Mouse (Mus musculus) ES-E14 (cell line): ENCODE results near the gene Gpr137c. TPM values are rescaled to one million over a fixed set of nuclear protein-coding genes. Genes with fewer than 3 reads are reported as not detected.
A peak's percentile ranks its signal among the peaks of the same experiment; 100 is the strongest.

Source experiments
- DNase-seq: peaks from one replicate; pipeline ENCODE4 v3.0.0-alpha.2; 2013; ENCODE audit warnings: low read depth, low spot score
- H3K27ac ChIP-seq: 2 replicates; pipeline ENCODE4 v1.5.1; 2012; ENCODE audit warnings: low read depth, mild to moderate bottlenecking, low read length, moderate library complexity, mixed read lengths; ENCODE audit not compliant: poor library complexity, insufficient read depth, severe bottlenecking
- H3K36me3 ChIP-seq: 2 replicates; pipeline ENCODE4 v1.6.1; 2012; ENCODE audit warnings: mild to moderate bottlenecking, low read length, moderate library complexity, mixed read lengths; ENCODE audit not compliant: control insufficient read depth, poor library complexity, insufficient read depth, severe bottlenecking
- H3K4me1 ChIP-seq, 2 experiments: fragments of 150-350 bp in 1 of 2; sonication (generic) in 1 of 2; 2 replicates each; pipeline ENCODE4 v1.6.1; 2012; ENCODE audit warnings: low read length in 2 of 2, mild to moderate bottlenecking in 1 of 2, mixed read lengths in 1 of 2; ENCODE audit not compliant: control insufficient read depth in 2 of 2, insufficient read depth in 2 of 2, poor library complexity in 1 of 2
- H3K4me3 ChIP-seq, 2 experiments: fragments of 150-350 bp in 1 of 2; sonication (generic) in 1 of 2; 2 replicates each; pipeline ENCODE4 v1.5.1; 2012; ENCODE audit warnings: low read length in 2 of 2, low read depth in 1 of 2, mild to moderate bottlenecking in 1 of 2, mixed read lengths in 1 of 2; ENCODE audit not compliant: insufficient read depth in 1 of 2, poor library complexity in 1 of 2, severe bottlenecking in 1 of 2
- H3K9ac ChIP-seq: 2 replicates; pipeline ENCODE4 v1.6.1; 2012; ENCODE audit warnings: low read depth, mild to moderate bottlenecking, low read length, mixed read lengths; ENCODE audit not compliant: poor library complexity, insufficient read depth, severe bottlenecking
- H3K9me3 ChIP-seq: fragments of 150-350 bp; sonication (generic); 2 replicates; pipeline ENCODE4 v1.6.1; 2012; ENCODE audit warnings: low read depth, mild to moderate bottlenecking, low read length; ENCODE audit not compliant: control insufficient read depth, insufficient read depth
- CHD2 ChIP-seq: IDR thresholded peaks from 2 replicates; pipeline ENCODE4 v1.6.1; 2014; ENCODE audit warnings: mild to moderate bottlenecking, low read depth, low read length, inconsistent platforms
- HCFC1 ChIP-seq: IDR thresholded peaks from 2 replicates; pipeline ENCODE4 v1.6.1; 2012; ENCODE audit warnings: low read length, inconsistent platforms, borderline replicate concordance; ENCODE audit not compliant: insufficient read depth
- MAFK ChIP-seq: IDR thresholded peaks from 2 replicates; pipeline ENCODE4 v1.6.1; 2014; ENCODE audit warnings: mild to moderate bottlenecking, low read depth, low read length, inconsistent platforms; ENCODE audit not compliant: insufficient read depth
- ZC3H11A ChIP-seq: IDR thresholded peaks from 2 replicates; pipeline ENCODE4 v1.6.1; 2012; ENCODE audit warnings: low read depth, mild to moderate bottlenecking, inconsistent platforms, low read length, borderline replicate concordance
- ZNF384 ChIP-seq: IDR thresholded peaks from 2 replicates; pipeline ENCODE4 v1.6.1; 2012; ENCODE audit warnings: low read depth, low read length, inconsistent platforms
- in situ Hi-C, 2 experiments: fragments of 600-800 bp; cut with MboI; formaldehyde crosslinking; loops; one replicate each; pipeline ENCODE4 v1.15.1; 2025; ENCODE audit warnings: low sequenced_read_pairs in 2 of 2, inconsistent platforms in 1 of 2; ENCODE audit not compliant: unreplicated experiment in 2 of 2
- total RNA-seq: library from RNA; depleted of rRNA; stranded (reverse); fragments of 300-350 nt; gene quantifications from 2 replicates; pipeline ENCODE4 v1.2.3, GENCODE M21; 2012

The Gpr137c gene
- total RNA-seq, 1 experiment, result 0.31 TPM

DNA sequence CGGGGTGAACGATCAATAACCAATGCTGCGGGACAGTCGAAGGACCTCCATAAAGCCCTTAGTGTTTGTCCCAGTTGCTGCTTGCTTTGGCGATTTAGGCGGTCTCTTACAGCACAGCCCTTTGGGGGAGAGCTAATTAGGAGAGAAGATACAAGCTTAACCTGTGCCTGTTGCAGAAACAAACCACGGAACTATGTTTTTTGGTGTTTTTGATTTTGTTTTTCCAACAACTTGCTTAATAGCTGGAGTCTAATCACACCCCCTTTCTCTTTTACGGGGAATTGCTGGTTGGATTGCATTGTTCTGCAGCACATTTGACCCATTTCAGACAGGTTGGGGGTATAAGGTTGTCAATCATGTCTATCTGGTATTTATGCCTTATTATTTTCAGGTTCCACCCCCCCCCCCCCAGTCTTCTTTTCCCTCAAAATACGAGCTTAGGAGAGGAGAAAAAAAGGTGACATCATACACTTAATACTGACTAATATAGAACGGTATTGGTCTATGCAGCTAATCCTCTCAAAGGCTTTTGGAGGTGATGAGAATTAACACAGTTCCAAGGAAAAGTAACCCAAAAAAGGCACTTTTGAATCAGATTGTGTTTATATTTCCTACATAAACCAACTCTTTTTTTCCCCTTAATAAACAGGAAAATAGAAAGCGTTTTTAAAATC lies 1.6 kb downstream of the Gpr137c start:
- TF ChIP-seq HCFC1, result no peak
- no peak for TF ChIP-seq ZNF384
- TF ChIP-seq CHD2, result no peak
- H3K4me1 ChIP-seq, result no peaks in the 10 kb centered on the region
- H3K4me3 ChIP-seq, result peak overlapping the region; percentile 74 to 78
- H3K27ac ChIP-seq, result no peak overlapping the region
- H3K9ac ChIP-seq, result peak overlapping the region; percentile 70
- no peaks in the 10 kb centered on the region for H3K9me3 ChIP-seq
- DNase-seq, result peak; percentile 11
- in situ Hi-C loops, result no loop called here
- no peaks in the 10 kb centered on the region for H3K36me3 ChIP-seq

DNA sequence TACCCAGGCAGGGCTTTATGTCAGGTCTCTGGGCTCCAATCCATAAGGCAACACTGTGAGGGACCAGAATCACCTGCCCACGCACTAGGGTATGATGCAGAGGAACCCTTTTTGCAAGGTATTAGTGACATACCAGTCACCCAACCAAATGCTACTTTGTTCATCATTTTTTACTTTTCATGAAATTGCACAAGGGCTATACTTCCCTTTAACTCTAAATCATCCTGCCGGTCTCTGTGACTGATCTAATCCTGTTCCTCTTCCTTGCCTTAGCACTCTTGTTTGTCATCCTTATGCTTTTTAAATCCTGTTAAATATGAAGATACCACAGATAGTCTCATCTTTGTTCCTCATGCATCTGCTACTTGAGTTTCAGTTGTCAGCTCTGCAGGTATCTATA lies 19.5 kb downstream of the Gpr137c start:
- in situ Hi-C loops, result no loop called here

DNA sequence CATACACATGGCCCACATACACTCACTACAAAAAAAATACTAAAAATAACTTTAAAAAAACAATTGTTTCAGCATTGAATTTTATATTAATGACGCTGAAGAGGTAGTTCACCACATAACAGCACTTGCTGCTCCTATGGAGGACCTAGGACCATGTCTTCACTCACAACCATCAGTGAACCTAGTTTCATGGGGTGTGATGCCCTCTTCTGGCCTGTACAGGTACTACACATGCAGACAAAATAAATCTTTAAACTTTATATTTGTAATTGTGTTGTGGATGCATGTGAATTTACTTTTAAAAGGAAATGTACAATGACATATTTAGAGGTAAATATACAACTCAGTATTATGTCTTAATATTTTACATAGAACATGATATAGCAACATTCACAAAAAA lies 22.1 kb downstream of the Gpr137c start:
- TF ChIP-seq ZNF384 (no peak), ZC3H11A (peak; percentile 43; the same call in 1 of the 2 replicates), MAFK (no peak), HCFC1 (no peak), CHD2 (no peak)
- H3K36me3 ChIP-seq, result no peaks in the 10 kb centered on the region
- DNase-seq, result peak; percentile 16
- no peaks in the 10 kb centered on the region for H3K9me3 ChIP-seq
- in situ Hi-C loops, result no loop called here
- H3K9ac ChIP-seq, result no peak overlapping the region
- H3K4me3 ChIP-seq, result no peak overlapping the region
- H3K4me1 ChIP-seq, result no peaks in the 10 kb centered on the region
- H3K27ac ChIP-seq, result no peak overlapping the region

More for the DNA sequence above, 19.5 kb downstream of the Gpr137c start:
- Histone ChIP-seq H3K9ac (no peak overlapping the region), H3K4me3 (no peak overlapping the region), H3K4me1 (no peaks in the 10 kb centered on the region), H3K36me3 (no peaks in the 10 kb centered on the region), H3K9me3 (no peaks in the 10 kb centered on the region), H3K27ac (no peak overlapping the region)
- DNase-seq, result no peak
- TF ChIP-seq HCFC1, result no peak
- TF ChIP-seq MAFK, result no peak
- no peak for TF ChIP-seq CHD2
- no peak for TF ChIP-seq ZNF384
- TF ChIP-seq ZC3H11A, result no peak

DNA sequence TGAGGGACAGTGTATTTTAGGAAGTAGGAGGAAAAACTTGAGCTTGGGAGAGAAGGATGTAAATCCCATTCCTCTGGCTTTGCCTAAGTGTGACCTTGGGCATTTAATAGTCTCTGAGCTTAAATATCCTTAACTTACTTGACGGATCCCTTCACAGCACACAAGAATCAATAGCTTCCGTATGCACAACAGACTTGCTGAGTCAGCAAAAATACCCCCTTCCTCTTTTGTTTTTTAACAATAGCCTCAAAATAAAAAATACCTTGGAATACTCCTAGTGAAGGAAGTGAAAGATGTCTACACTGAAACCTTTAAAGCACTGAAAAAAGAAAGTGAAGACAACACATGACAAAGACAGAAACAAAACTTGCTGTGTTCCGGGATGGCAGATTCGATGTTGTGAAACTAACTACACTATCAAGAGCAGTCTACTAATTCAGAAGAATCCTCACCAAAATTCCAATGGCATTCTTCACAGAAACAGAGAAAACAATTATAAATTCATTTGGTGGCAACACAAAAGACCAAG lies 32.1 kb downstream of the Gpr137c start:
- H3K4me1 ChIP-seq, result no peaks in the 10 kb centered on the region
- H3K9ac ChIP-seq, result no peak overlapping the region
- H3K27ac ChIP-seq, result no peak overlapping the region
- no peak for DNase-seq
- no peaks in the 10 kb centered on the region for H3K36me3 ChIP-seq
- TF ChIP-seq MAFK, result peak; percentile 100
- TF ChIP-seq ZNF384, result no peak
- H3K9me3 ChIP-seq, result no peaks in the 10 kb centered on the region
- in situ Hi-C loops, result no loop called here
- H3K4me3 ChIP-seq, result no peak overlapping the region
